Mouse (Mus musculus) right cerebral cortex, postnatal 36 days (tissue): ENCODE data around the gene Fras1.

Experiments
- DNase-seq, 2 experiments: peaks; one replicate each; pipeline ENCODE4 v3.0.0; 2022; ENCODE audit warnings: low spot score in 2 of 2, mixed read lengths in 1 of 2

The Fras1 gene

GRCm38 (mm10) chr5:96677498-96677897 lies 303.7 kb downstream of the Fras1 start:
- DNase-seq = peak; percentile 14 to 16

- DNase-seq = no peak
These were observed 307.3 kb downstream of the Fras1 start for GRCm38 (mm10) chr5:96681085-96681484.

GRCm38 (mm10) chr5:96682777-96683176 lies 309.0 kb downstream of the Fras1 start:
- DNase-seq = no peak

GRCm38 (mm10) chr5:96688885-96689284 lies 315.1 kb downstream of the Fras1 start:
- no peak for DNase-seq

GRCm38 (mm10) chr5:96698972-96699371 lies 325.2 kb downstream of the Fras1 start:
- no peak for DNase-seq

GRCm38 (mm10) chr5:96702706-96703625 lies 329.2 kb downstream of the Fras1 start:
- DNase-seq = no peak

GRCm38 (mm10) chr5:96708515-96708914 lies 334.8 kb downstream of the Fras1 start:
- DNase-seq = no peak

GRCm38 (mm10) chr5:96712089-96712684 lies 338.4 kb downstream of the Fras1 start:
- DNase-seq = no peak

- no peak for DNase-seq
These were observed 339.0 kb downstream of the Fras1 start for GRCm38 (mm10) chr5:96712799-96713198.

GRCm38 (mm10) chr5:96716273-96717034 lies 342.7 kb downstream of the Fras1 start:
- no peak for DNase-seq

GRCm38 (mm10) chr5:96717690-96718089 lies 343.9 kb downstream of the Fras1 start:
- DNase-seq = no peak

- no peak for DNase-seq
These were observed 344.8 kb downstream of the Fras1 start for GRCm38 (mm10) chr5:96718601-96719000.

GRCm38 (mm10) chr5:96719221-96719620 lies 345.5 kb downstream of the Fras1 start:
- no peak for DNase-seq

- DNase-seq = no peak
These were observed 348.9 kb downstream of the Fras1 start for GRCm38 (mm10) chr5:96722690-96723089.

- no peak for DNase-seq
These were observed 365.6 kb downstream of the Fras1 start for GRCm38 (mm10) chr5:96739138-96739878.

- DNase-seq = no peak
These were observed 373.6 kb downstream of the Fras1 start for GRCm38 (mm10) chr5:96747195-96747984.

- DNase-seq = no peak
These were observed 383.9 kb downstream of the Fras1 start for GRCm38 (mm10) chr5:96757615-96758014.

GRCm38 (mm10) chr5:96762021-96762420 lies 388.3 kb downstream of the Fras1 start:
- no peak for DNase-seq

GRCm38 (mm10) chr5:96768846-96769471 lies 395.2 kb downstream of the Fras1 start:
- DNase-seq = peak; percentile 36 to 64
